Mouse (Mus musculus) CH12.LX (cell line): ENCODE results near the gene Spred2. TPM values are rescaled to one million over a fixed set of nuclear protein-coding genes. Genes with fewer than 3 reads are reported as not detected.

Experiments used
- DNase-seq: peaks from one replicate; pipeline ENCODE4 v3.0.0-alpha.2; 2013; ENCODE audit errors: extremely low read depth
- H3K27ac ChIP-seq: 2 replicates; pipeline ENCODE4 v1.5.1; 2012; ENCODE audit warnings: low read depth, mild to moderate bottlenecking, control low read depth, moderate library complexity; ENCODE audit not compliant: insufficient read depth
- H3K27me3 ChIP-seq: replicated peaks from 2 replicates; pipeline ENCODE3; 2012; ENCODE audit warnings: inconsistent platforms
- H3K36me3 ChIP-seq, 2 experiments: replicated peaks in 1 of 2; 2 replicates each; pipeline versions ENCODE3 to v1.6.1; 2012; ENCODE audit warnings: inconsistent platforms in 1 of 2, low read length in 1 of 2, mild to moderate bottlenecking in 1 of 2, mixed read lengths in 1 of 2, moderate library complexity in 1 of 2; ENCODE audit not compliant: control insufficient read depth in 1 of 2, insufficient read depth in 1 of 2
- H3K4me1 ChIP-seq, 2 experiments: 2 replicates each; pipeline ENCODE4 v1.6.1; 2012; ENCODE audit warnings: inconsistent platforms in 1 of 2, moderate library complexity in 1 of 2; ENCODE audit not compliant: insufficient read depth in 2 of 2, control insufficient read depth in 1 of 2
- H3K4me2 ChIP-seq: 2 replicates; pipeline ENCODE4 v1.6.1; 2012; ENCODE audit warnings: low read depth, mild to moderate bottlenecking, control low read depth; ENCODE audit not compliant: poor library complexity, insufficient read depth, severe bottlenecking
- H3K4me3 ChIP-seq, 3 experiments: fragments of 150-350 bp in 1 of 3; sonication (generic) in 1 of 3; replicated peaks in 1 of 3; 2 replicates each; pipeline versions ENCODE3 to v1.5.1; 2011 to 2012; ENCODE audit warnings: low read depth in 2 of 3, low read length in 2 of 3, mild to moderate bottlenecking in 2 of 3, moderate library complexity in 2 of 3, control low read depth in 1 of 3, improper control_type of control experiment in 1 of 3, inconsistent platforms in 1 of 3, mixed read lengths in 1 of 3; ENCODE audit not compliant: poor library complexity in 1 of 3
- H3K79me2 ChIP-seq: replicated peaks from 2 replicates; pipeline ENCODE4 v1.6.1; 2012; ENCODE audit warnings: mild to moderate bottlenecking, moderate library complexity; ENCODE audit not compliant: control insufficient read depth, poor library complexity, insufficient read depth, severe bottlenecking; ENCODE audit errors: extremely low read depth
- H3K9ac ChIP-seq: 2 replicates; pipeline ENCODE4 v1.6.1; 2012; ENCODE audit warnings: low read depth, mild to moderate bottlenecking, control low read depth, moderate library complexity; ENCODE audit not compliant: insufficient read depth
- H3K9me3 ChIP-seq: replicated peaks from 2 replicates; pipeline ENCODE3; 2012; ENCODE audit warnings: low read length, inconsistent platforms, mixed read lengths
- BHLHE40 ChIP-seq: IDR thresholded peaks from 2 replicates; pipeline ENCODE4 v1.6.1; 2011; ENCODE audit warnings: mild to moderate bottlenecking, low read depth, low read length, improper control_type of control experiment
- ETS1 ChIP-seq: conservative IDR thresholded peaks from 2 replicates; pipeline ENCODE4 v1.6.1; 2012; ENCODE audit warnings: low read depth, mild to moderate bottlenecking, inconsistent platforms, low read length, improper control_type of control experiment, moderate library complexity
- GABPA ChIP-seq: IDR thresholded peaks from 2 replicates; pipeline ENCODE4 v1.6.1; 2012; ENCODE audit warnings: low read depth, low read length, improper control_type of control experiment, inconsistent platforms; ENCODE audit not compliant: insufficient replicate concordance
- HCFC1 ChIP-seq: IDR thresholded peaks from 2 replicates; pipeline ENCODE4 v1.6.1; 2012; ENCODE audit warnings: low read depth, mild to moderate bottlenecking, inconsistent platforms, low read length, improper control_type of control experiment
- JUN ChIP-seq: IDR thresholded peaks from 2 replicates; pipeline ENCODE4 v1.6.1; 2011; ENCODE audit warnings: low read depth, mild to moderate bottlenecking, low read length, improper control_type of control experiment, moderate library complexity; ENCODE audit not compliant: insufficient read depth
- JUND ChIP-seq: conservative IDR thresholded peaks from 2 replicates; pipeline ENCODE4 v1.6.1; 2011; ENCODE audit warnings: low read depth, low read length, improper control_type of control experiment
- KAT2A ChIP-seq: IDR thresholded peaks from 2 replicates; pipeline ENCODE4 v1.6.1; 2012; ENCODE audit warnings: low read length, improper control_type of control experiment, inconsistent platforms; ENCODE audit not compliant: insufficient replicate concordance
- MAX ChIP-seq: IDR thresholded peaks from 2 replicates; pipeline ENCODE4 v1.6.1; 2011; ENCODE audit warnings: low read length, improper control_type of control experiment
- MAZ ChIP-seq: IDR thresholded peaks from 2 replicates; pipeline ENCODE4 v1.6.1; 2012; ENCODE audit warnings: low read depth, mild to moderate bottlenecking, inconsistent platforms, low read length, improper control_type of control experiment, moderate library complexity
- MXI1 ChIP-seq: IDR thresholded peaks from 2 replicates; pipeline ENCODE4 v1.6.1; 2011; ENCODE audit warnings: mild to moderate bottlenecking, low read depth, low read length, improper control_type of control experiment
- MYC ChIP-seq: IDR thresholded peaks from 2 replicates; pipeline ENCODE4 v1.6.1; 2011; ENCODE audit warnings: low read depth, mild to moderate bottlenecking, improper control_type of control experiment, low read length
- NELFE ChIP-seq: IDR thresholded peaks from 2 replicates; pipeline ENCODE4 v1.6.1; 2011; ENCODE audit warnings: low read depth, low read length, improper control_type of control experiment
- PAX5 ChIP-seq: IDR thresholded peaks from 2 replicates; pipeline ENCODE4 v1.6.1; 2012; ENCODE audit warnings: low read length, inconsistent platforms, mixed read lengths
- POLR2AphosphoS2 ChIP-seq: IDR thresholded peaks from 2 replicates; pipeline ENCODE4 v1.6.1; 2011; ENCODE audit warnings: low read depth, low read length, improper control_type of control experiment
- RAD21 ChIP-seq: IDR thresholded peaks from 2 replicates; pipeline ENCODE4 v1.6.1; 2011; ENCODE audit warnings: low read depth, mild to moderate bottlenecking, low read length, improper control_type of control experiment, moderate library complexity
- SMC3 ChIP-seq: IDR thresholded peaks from 2 replicates; pipeline ENCODE4 v1.6.1; 2011; ENCODE audit warnings: low read depth, low read length, improper control_type of control experiment
- TBP ChIP-seq: conservative IDR thresholded peaks from 2 replicates; pipeline ENCODE4 v1.6.1; 2011; ENCODE audit warnings: low read depth, low read length, improper control_type of control experiment
- USF1 ChIP-seq: IDR thresholded peaks from 2 replicates; pipeline ENCODE4 v1.6.1; 2014; ENCODE audit warnings: low read depth, mild to moderate bottlenecking, inconsistent platforms, low read length, improper control_type of control experiment
- ZMIZ1 ChIP-seq: IDR thresholded peaks from 2 replicates; pipeline ENCODE4 v1.6.1; 2012; ENCODE audit warnings: low read depth, mild to moderate bottlenecking, inconsistent platforms, low read length, improper control_type of control experiment
- ZNF384 ChIP-seq: IDR thresholded peaks from 2 replicates; pipeline ENCODE4 v1.6.1; 2012; ENCODE audit warnings: low read depth, low read length, improper control_type of control experiment, inconsistent platforms
- dilution Hi-C: fragments of 300-500 bp; cut with MboI; formaldehyde crosslinking; loops from 2 replicates; pipeline ENCODE4 v1.14.3; 2020; ENCODE audit warnings: low sequenced_read_pairs; ENCODE audit not compliant: extremely low pct_unique_long_range_greater_than_20kb, extremely low pct_ligation_motif_present
- in situ Hi-C: fragments of 300-500 bp; cut with MboI; formaldehyde crosslinking; loops from 3 replicates; pipeline ENCODE4 v1.14.3; 2019; ENCODE audit warnings: low sequenced_read_pairs, low pct_ligation_motif_present, low pct_unique_long_range_greater_than_20kb, mixed read lengths
- polyA plus RNA-seq: library from polyadenylated mRNA; unstranded; fragments of >175 nt; gene quantifications from 2 replicates; pipeline ENCODE4 v1.2.1, GENCODE M21; 2012; ENCODE audit warnings: low read depth; ENCODE audit not compliant: insufficient read length
- total RNA-seq, 2 experiments: library from RNA; depleted of rRNA; stranded (reverse); fragments of 300-350 nt in 1 of 2; fragments of >200 nt in 1 of 2; gene quantifications; 2 replicates each; pipeline ENCODE4 v1.2.3; 2012 to 2014

Spred2 gene
- total and polyA plus RNA-seq, 3 experiments = 1.4 to 15.8 (median 4.2) TPM

GRCm38 (mm10) chr11:19899621-19900020 is 24.6 kb upstream of the Spred2 start:
- in situ Hi-C loops = no loop called here
- Histone ChIP-seq H3K36me3 (no peaks in the 10 kb centered on the region), H3K4me2 (no peak overlapping the region), H3K9ac (no peak overlapping the region), H3K27me3 (no peaks in the 10 kb centered on the region), H3K27ac (no peak overlapping the region), H3K4me3 (no peak overlapping the region), H3K9me3 (no peaks in the 10 kb centered on the region), H3K79me2 (no peaks in the 10 kb centered on the region), H3K4me1 (no peaks in the 10 kb centered on the region)
- no peak for TF ChIP-seq GABPA
- no peak for DNase-seq
- dilution Hi-C loops = no loop called here

GRCm38 (mm10) chr11:19900712-19901111 is 23.5 kb upstream of the Spred2 start:
- dilution Hi-C loops = no loop called here

GRCm38 (mm10) chr11:19911216-19911615 is 13.0 kb upstream of the Spred2 start:
- TF ChIP-seq POLR2AphosphoS2 = no peak
- no peak for TF ChIP-seq JUN
- no peak for TF ChIP-seq USF1
- TF ChIP-seq MAX = no peak
- no peak for TF ChIP-seq JUND
- TF ChIP-seq KAT2A = no peak
- no peak for TF ChIP-seq MXI1
- no peak for TF ChIP-seq SMC3
- TF ChIP-seq RAD21 = no peak
- TF ChIP-seq GABPA = no peak
- no peak for TF ChIP-seq MAZ
- no peak for TF ChIP-seq HCFC1
- no peak for TF ChIP-seq NELFE
- no peak for TF ChIP-seq PAX5
- no peak for TF ChIP-seq ZNF384
- TF ChIP-seq TBP = no peak
- Histone ChIP-seq H3K4me1 (no peaks in the 10 kb centered on the region), H3K36me3 (no peaks in the 10 kb centered on the region), H3K27ac (no peak overlapping the region), H3K4me3 (no peak overlapping the region), H3K9ac (no peak overlapping the region), H3K4me2 (no peak overlapping the region), H3K27me3 (no peaks in the 10 kb centered on the region), H3K9me3 (peaks cover 10% of the 10 kb centered on the region), H3K79me2 (no peaks in the 10 kb centered on the region)
- DNase-seq = no peak
- dilution Hi-C loops (no loop called here), in situ Hi-C loops (no loop called here)

More at GRCm38 (mm10) chr11:19900712-19901111, 23.5 kb upstream of the Spred2 start:
- Histone ChIP-seq H3K4me1 (no peaks in the 10 kb centered on the region), H3K27me3 (no peaks in the 10 kb centered on the region), H3K9ac (no peak overlapping the region), H3K36me3 (no peaks in the 10 kb centered on the region), H3K27ac (no peak overlapping the region), H3K9me3 (no peaks in the 10 kb centered on the region), H3K79me2 (no peaks in the 10 kb centered on the region), H3K4me3 (no peak overlapping the region), H3K4me2 (no peak overlapping the region)
- TF ChIP-seq ETS1 (no peak), MYC (no peak), BHLHE40 (no peak), ZMIZ1 (no peak)
- no peak for DNase-seq
- in situ Hi-C loops = no loop called here
